Mouse (Mus musculus): ENCODE data around the gene Cer1.

- TF ChIP-seq POLR2A (IDR thresholded peaks at IDR 0.05; ENCODE audit: borderline replicate concordance, low read depth, low read length) (no peak), CTCF (IDR thresholded peaks at IDR 0.05; ENCODE audit: low read depth, low read length) (no peak)
These were observed 4.7 kb downstream of the Cer1 start for GRCm38 (mm10) chr4:82880243-82880642.

Measured in bone marrow macrophage, adult 2 months (primary cell).